In the genomic region with DNA sequence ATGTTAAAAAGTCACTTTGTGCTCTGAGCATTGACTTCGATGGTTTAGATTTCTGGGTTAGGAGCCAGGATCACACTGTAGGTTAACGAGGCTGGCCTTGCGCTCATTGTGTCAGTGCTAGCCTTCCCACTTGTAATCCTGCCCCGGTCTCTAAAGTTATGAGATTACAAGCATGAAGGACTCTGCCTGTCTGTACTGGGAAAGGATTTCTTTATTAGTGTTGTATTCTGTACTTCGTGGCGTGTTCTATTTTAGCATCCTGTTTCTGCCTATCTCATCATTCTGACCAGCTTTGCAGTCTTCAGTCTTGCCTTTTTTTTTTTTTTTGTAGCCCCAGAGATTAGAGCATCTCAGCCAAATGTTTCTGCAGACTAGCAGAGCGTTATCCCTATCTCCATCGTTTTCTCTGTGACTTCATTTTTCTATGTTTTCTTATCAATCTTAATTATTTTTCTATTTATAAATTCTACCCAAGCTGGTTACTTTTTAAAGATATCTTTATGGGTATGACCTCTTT, we compare ENCODE assay signal across 8 mouse cellular contexts. TPM values are rescaled to one million over a fixed set of nuclear protein-coding genes. Genes with fewer than 3 reads are reported as not detected.
DNase-seq lines count a peak whose midpoint lies in the region; ATAC-seq and TF ChIP-seq lines count a peak whose summit lies in the region.

No protein-coding gene starts in this region.

- in situ Hi-C loops in CH12.LX (cut with MboI; ENCODE audit: low pct_ligation_motif_present, low pct_unique_long_range_greater_than_20kb, low sequenced_read_pairs): no loop called here

- H3K9ac ChIP-seq in CH12.LX (ENCODE audit: insufficient read depth, low read depth): peak overlapping the region; percentile 77
- H3K9ac ChIP-seq in forebrain, embryonic 11.5 days (ENCODE audit: low read length): peak overlapping the region; percentile 71
- peak overlapping the region; percentile 85 for H3K9ac ChIP-seq in liver, embryonic 15.5 days

- TF ChIP-seq POLR2A in CH12.LX (IDR thresholded peaks at IDR 0.05; ENCODE audit: low read depth, low read length): no peak

- DNase-seq in heart, embryonic 10.5 days (ENCODE audit: low spot score): no peak
- no peak for DNase-seq in heart, adult 18-20 months
- DNase-seq in CH12.LX (ENCODE audit: extremely low read depth): no peak
- no peak for DNase-seq in forebrain, embryonic 11.5 days (ENCODE audit: low spot score)
- DNase-seq in gastrocnemius, postnatal 36 days: no peak
- DNase-seq in spleen, postnatal 36 days (ENCODE audit: low spot score in 2 of 2): no peak

- peak overlapping the region; percentile 98 for H3K4me3 ChIP-seq in heart, embryonic 10.5 days
- H3K4me3 ChIP-seq in CH12.LX (replicated peaks in 1 of 3; ENCODE audit: low read depth in 2 of 3, low read length in 2 of 3, poor library complexity in 1 of 3): peak overlapping the region; percentile 87 to 97 (median 97)
- H3K4me3 ChIP-seq in forebrain, embryonic 11.5 days (ENCODE audit: low read depth, low read length): peak overlapping the region; percentile 70
- H3K4me3 ChIP-seq in liver, embryonic 15.5 days (replicated peaks): peak overlapping the region; percentile 96

- TF ChIP-seq EP300 in CH12.LX (IDR thresholded peaks at IDR 0.05; ENCODE audit: low read length): no peak

- 13% methylated on average over 8 of the region's 8 CpGs for WGBS in heart, embryonic 10.5 days
- 25% methylated on average over 8 of the region's 8 CpGs for WGBS in forebrain, embryonic 11.5 days
- 9% methylated on average over 8 of the region's 8 CpGs for WGBS in liver, embryonic 15.5 days (ENCODE audit: insufficient replicate concordance)

- H3K4me2 ChIP-seq in CH12.LX (ENCODE audit: insufficient read depth, low read depth, poor library complexity, severe bottlenecking): peak overlapping the region; percentile 98
- H3K4me2 ChIP-seq in forebrain, embryonic 11.5 days (ENCODE audit: low read depth, low read length, severe bottlenecking): peak overlapping the region; percentile 65
- H3K4me2 ChIP-seq in liver, embryonic 15.5 days: peak overlapping the region; percentile 85

- peaks cover 64% of the 10 kb centered on the region for H3K79me2 ChIP-seq in CH12.LX (replicated peaks; ENCODE audit: control insufficient read depth, extremely low read depth, insufficient read depth, poor library complexity, severe bottlenecking)

- H3K9me3 ChIP-seq in heart, embryonic 10.5 days: no peaks in the 10 kb centered on the region
- H3K9me3 ChIP-seq in CH12.LX (replicated peaks; ENCODE audit: low read length): no peaks in the 10 kb centered on the region
- no peaks in the 10 kb centered on the region for H3K9me3 ChIP-seq in forebrain, embryonic 11.5 days (ENCODE audit: control insufficient read depth, low read length)
- no peaks in the 10 kb centered on the region for H3K9me3 ChIP-seq in liver, embryonic 15.5 days (replicated peaks)

- H3K36me3 ChIP-seq in heart, embryonic 10.5 days: 0 out of 2 replicates have a peak, but pooled peaks cover 3% of the 10 kb centered on the region
- H3K36me3 ChIP-seq in CH12.LX (replicated peaks in 1 of 2; ENCODE audit: control insufficient read depth in 1 of 2, insufficient read depth in 1 of 2, low read length in 1 of 2): peaks cover 5 to 45% of the 10 kb centered on the region in 2 experiments
- H3K36me3 ChIP-seq in forebrain, embryonic 11.5 days (ENCODE audit: control insufficient read depth, insufficient read depth, low read length): no peaks in the 10 kb centered on the region
- peaks cover 5% of the 10 kb centered on the region for H3K36me3 ChIP-seq in liver, embryonic 15.5 days (replicated peaks)

- intact Hi-C loops in gastrocnemius, postnatal 36 days (cut with DNase I): loop anchor here (2.0 to 5.0 kb wide), 2 partner anchors 41 to 134 kb away; no protein-coding TSS in a partner anchor

- dilution Hi-C loops in CH12.LX (cut with MboI; ENCODE audit: extremely low pct_ligation_motif_present, extremely low pct_unique_long_range_greater_than_20kb, low sequenced_read_pairs): no loop called here

- no peak for TF ChIP-seq RAD21 in CH12.LX (IDR thresholded peaks at IDR 0.05; ENCODE audit: low read depth, low read length)

- H3K27me3 ChIP-seq in heart, embryonic 10.5 days (ENCODE audit: insufficient read depth, poor library complexity, severe bottlenecking): no peaks in the 10 kb centered on the region
- no peaks in the 10 kb centered on the region for H3K27me3 ChIP-seq in CH12.LX (replicated peaks)
- no peaks in the 10 kb centered on the region for H3K27me3 ChIP-seq in forebrain, embryonic 11.5 days (ENCODE audit: control insufficient read depth, insufficient read depth, low read length)
- H3K27me3 ChIP-seq in liver, embryonic 15.5 days: no peaks in the 10 kb centered on the region

- no peak for ATAC-seq in forebrain, embryonic 11.5 days (replicated peaks; ENCODE audit: low FRiP score)
- ATAC-seq in liver, embryonic 15.5 days (ENCODE audit: insufficient read depth): no peak
- ATAC-seq in inflammation-experienced regulatory T-cells, adult 6 months: no peak

- TF ChIP-seq CTCF in CH12.LX (conservative IDR thresholded peaks at IDR 0.05 in 1 of 2, IDR thresholded peaks at IDR 0.05 in 1 of 2; ENCODE audit: low read depth in 2 of 2, low read length in 2 of 2): no peak

- H3K27ac ChIP-seq in heart, embryonic 10.5 days: peak overlapping the region; percentile 92
- H3K27ac ChIP-seq in CH12.LX (ENCODE audit: insufficient read depth, low read depth): no peak overlapping the region
- no peak overlapping the region for H3K27ac ChIP-seq in forebrain, embryonic 11.5 days (ENCODE audit: low read depth, low read length)
- peak overlapping the region; percentile 72 for H3K27ac ChIP-seq in liver, embryonic 15.5 days (replicated peaks)

- peaks cover 5% of the 10 kb centered on the region; the same call in 1 of the 2 replicates for H3K4me1 ChIP-seq in heart, embryonic 10.5 days
- peaks cover 11 to 45% of the 10 kb centered on the region in 2 experiments for H3K4me1 ChIP-seq in CH12.LX (ENCODE audit: control insufficient read depth in 1 of 2, insufficient read depth in 2 of 2)
- no peaks in the 10 kb centered on the region for H3K4me1 ChIP-seq in forebrain, embryonic 11.5 days (replicated peaks; ENCODE audit: control insufficient read depth, insufficient read depth, low read length)
- peaks cover 33% of the 10 kb centered on the region for H3K4me1 ChIP-seq in liver, embryonic 15.5 days (replicated peaks)

TF ChIP-seq in CH12.LX, 34 proteins besides CTCF, POLR2A, EP300 and RAD21 (continues in another document):
- TF ChIP-seq HCFC1 (IDR thresholded peaks at IDR 0.05; ENCODE audit: low read depth, low read length) (no peak), UBTF (IDR thresholded peaks at IDR 0.05; ENCODE audit: low read depth, low read length) (no peak), MAX (IDR thresholded peaks at IDR 0.05; ENCODE audit: low read length) (no peak), SIN3A (IDR thresholded peaks at IDR 0.05; ENCODE audit: low read length) (no peak), ZC3H11A (IDR thresholded peaks at IDR 0.05; ENCODE audit: low read depth, low read length) (no peak), USF2 (conservative IDR thresholded peaks at IDR 0.05; ENCODE audit: low read depth, low read length) (no peak)

RNA-seq across cellular contexts. Expression of gene Golt1b, which starts 0.8 kb away (rescaled TPM):
- polyA plus RNA-seq in heart, embryonic 10.5 days (2016; fragmentation: Nextera tagmentation; extraction: Ambion mirVana): 100 and 102 TPM in 2 replicates
- total RNA-seq in heart, adult 18-20 months (2021): 10 to 100 TPM; 15.2 to 15.6 TPM
- 28.3 and 36.4 TPM in 2 replicates for total RNA-seq in CH12.LX (2012; rRNA removed)
- total RNA-seq in CH12.LX (2014; rRNA removed): 71.8 and 76.6 TPM in 2 replicates
- 48.4 and 51.5 TPM in 2 replicates for polyA plus RNA-seq in CH12.LX (2012; ENCODE audit: insufficient read length, low read depth)
- polyA plus RNA-seq in forebrain, embryonic 11.5 days (2014; fragmentation: Nextera tagmentation; extraction: Ambion mirVana): 104 TPM in 2 replicates
- 30.9 and 32.1 TPM in 2 replicates for polyA plus RNA-seq in liver, embryonic 15.5 days (2015; fragmentation: Nextera tagmentation; extraction: Ambion mirVana)
- polyA plus RNA-seq in inflammation-experienced regulatory T-cells, adult 6 months (2017; shearing (Covaris generic)): 10 to 100 TPM; 46.3 to 72.5 (median 52.9) TPM
- total RNA-seq in gastrocnemius, postnatal 36 days (2021): 10 to 100 TPM; 14.2 to 16.9 TPM

RNA-seq across cellular contexts. Expression of gene Recql, which starts 0.9 kb away (rescaled TPM):
- polyA plus RNA-seq in heart, embryonic 10.5 days (2016; fragmentation: Nextera tagmentation; extraction: Ambion mirVana): 27.9 and 28.0 TPM in 2 replicates
- total RNA-seq in heart, adult 18-20 months (2021): 10 to 100 TPM in 1 of 2 experiments, 1 to 10 TPM in 1; 7.1 to 13.0 TPM
- total RNA-seq in CH12.LX (2012; rRNA removed): 24.9 and 37.7 TPM in 2 replicates
- total RNA-seq in CH12.LX (2014; rRNA removed): 44.6 and 49.7 TPM in 2 replicates
- polyA plus RNA-seq in CH12.LX (2012; ENCODE audit: insufficient read length, low read depth): 45.4 and 63.7 TPM in 2 replicates
- 44.7 and 48.3 TPM in 2 replicates for polyA plus RNA-seq in forebrain, embryonic 11.5 days (2014; fragmentation: Nextera tagmentation; extraction: Ambion mirVana)
- polyA plus RNA-seq in liver, embryonic 15.5 days (2015; fragmentation: Nextera tagmentation; extraction: Ambion mirVana): 12.6 and 14.2 TPM in 2 replicates
- polyA plus RNA-seq in inflammation-experienced regulatory T-cells, adult 6 months (2017; shearing (Covaris generic)): 10 to 100 TPM; 47.8 to 55.2 (median 52.4) TPM
- total RNA-seq in gastrocnemius, postnatal 36 days (2021): 1 to 10 TPM; 4.8 to 6.2 TPM

RNA-seq across cellular contexts. Expression of gene Spx, which starts 25.4 kb away (rescaled TPM):
- 0.52 and 0.83 TPM in 2 replicates for polyA plus RNA-seq in heart, embryonic 10.5 days (2016; fragmentation: Nextera tagmentation; extraction: Ambion mirVana)
- not detected for total RNA-seq in heart, adult 18-20 months (2021)
- total RNA-seq in CH12.LX (2012; rRNA removed) (0.17 TPM in 1 of 2 replicates, not detected in the other), CH12.LX (2014; rRNA removed) (0.22 and 0.51 TPM in 2 replicates)
- 0.16 TPM in 1 of 2 replicates, not detected in the other for polyA plus RNA-seq in CH12.LX (2012; ENCODE audit: insufficient read length, low read depth)
- 0.87 and 1.3 TPM in 2 replicates for polyA plus RNA-seq in forebrain, embryonic 11.5 days (2014; fragmentation: Nextera tagmentation; extraction: Ambion mirVana)
- polyA plus RNA-seq in liver, embryonic 15.5 days (2015; fragmentation: Nextera tagmentation; extraction: Ambion mirVana): 0.09 and 0.13 TPM in 2 replicates
- 1 to 10 TPM in 2 of 3 experiments, under 1 TPM in 1; 0.89 to 2.3 (median 1.1) TPM for polyA plus RNA-seq in inflammation-experienced regulatory T-cells, adult 6 months (2017; shearing (Covaris generic))
- total RNA-seq in gastrocnemius, postnatal 36 days (2021): not detected

RNA-seq across cellular contexts. Expression of gene Pyroxd1, which starts 42.4 kb away (rescaled TPM):
- 13.8 and 14.3 TPM in 2 replicates for polyA plus RNA-seq in heart, embryonic 10.5 days (2016; fragmentation: Nextera tagmentation; extraction: Ambion mirVana)
- 10 to 100 TPM; 11.4 to 12.3 TPM for total RNA-seq in heart, adult 18-20 months (2021)
- 7.9 and 8.0 TPM in 2 replicates for total RNA-seq in CH12.LX (2012; rRNA removed)
- total RNA-seq in CH12.LX (2014; rRNA removed): 11.2 and 13.0 TPM in 2 replicates
- polyA plus RNA-seq in CH12.LX (2012; ENCODE audit: insufficient read length, low read depth): 11.5 and 13.3 TPM in 2 replicates
- polyA plus RNA-seq in forebrain, embryonic 11.5 days (2014; fragmentation: Nextera tagmentation; extraction: Ambion mirVana): 19.6 and 21.4 TPM in 2 replicates
- 4.9 and 5.9 TPM in 2 replicates for polyA plus RNA-seq in liver, embryonic 15.5 days (2015; fragmentation: Nextera tagmentation; extraction: Ambion mirVana)
- 10 to 100 TPM; 18.2 to 20.5 (median 19.7) TPM for polyA plus RNA-seq in inflammation-experienced regulatory T-cells, adult 6 months (2017; shearing (Covaris generic))
- total RNA-seq in gastrocnemius, postnatal 36 days (2021): 1 to 10 TPM; 8.0 to 8.3 TPM

Comparison
In these comparisons a context has a peak if more than half of its experiments do, and no peak if none do; other contexts are left out.
1. H3K27ac ChIP-seq: peak in heart, embryonic 10.5 days (single experiment) and liver, embryonic 15.5 days (single experiment); none in CH12.LX (single experiment) and forebrain, embryonic 11.5 days (single experiment).
2. Peak in every context shown above with its lines, with median percentiles within 50 percentile points of each other: H3K4me3 ChIP-seq, H3K4me2 ChIP-seq and H3K9ac ChIP-seq.